Mouse (Mus musculus) stomach, embryonic 14.5 days (tissue): ENCODE data around the gene Opn1mw. TPM values are rescaled to one million over a fixed set of nuclear protein-coding genes. Genes with fewer than 3 reads are reported as not detected.
"Not testable (repeated sequence)": the region's sequence is repeated elsewhere in the genome, so short reads cannot be mapped to it uniquely, and the experiment has no call there.

Experiments
- ATAC-seq: fragments of 200-750 bp; cut with Nextera tagmentation; 2 replicates; pipeline ENCODE4 v1.8.0; 2017; ENCODE audit warnings: low read depth, moderate TSS enrichment; ENCODE audit not compliant: insufficient number of reproducible peaks, insufficient read depth, low FRiP score
- H3K27ac ChIP-seq: fragments of 300-500 bp; sonication (generic); 2 replicates; pipeline ENCODE4 v1.5.1; 2014; ENCODE audit warnings: mild to moderate bottlenecking, low read length, moderate library complexity, mixed read lengths
- H3K27me3 ChIP-seq: fragments of 300-500 bp; sonication (generic); 2 replicates; pipeline ENCODE4 v1.6.1; 2014; ENCODE audit warnings: low read length, control low read depth, mixed read lengths; ENCODE audit not compliant: control insufficient read depth, insufficient read depth
- H3K36me3 ChIP-seq: fragments of 300-500 bp; sonication (generic); 2 replicates; pipeline ENCODE4 v1.6.1; 2014; ENCODE audit warnings: mild to moderate bottlenecking, control low read depth, low read length, moderate library complexity, mixed read lengths; ENCODE audit not compliant: control insufficient read depth, insufficient read depth
- H3K4me1 ChIP-seq: fragments of 300-500 bp; sonication (generic); 2 replicates; pipeline ENCODE4 v1.6.1; 2014; ENCODE audit warnings: low read length, control low read depth, mixed read lengths; ENCODE audit not compliant: control insufficient read depth, insufficient read depth
- H3K4me2 ChIP-seq: fragments of 300-500 bp; sonication (generic); replicated peaks from 2 replicates; pipeline ENCODE4 v1.6.1; 2014; ENCODE audit warnings: low read depth, low read length, control low read depth
- H3K4me3 ChIP-seq: fragments of 300-500 bp; sonication (generic); 2 replicates; pipeline ENCODE4 v1.5.1; 2014; ENCODE audit warnings: low read depth, low read length, control low read depth
- H3K9ac ChIP-seq: fragments of 300-500 bp; sonication (generic); replicated peaks from 2 replicates; pipeline ENCODE4 v1.6.1; 2014; ENCODE audit warnings: low read depth, mild to moderate bottlenecking, control low read depth, low read length, moderate library complexity, mixed read lengths
- H3K9me3 ChIP-seq: fragments of 300-500 bp; sonication (generic); 2 replicates; pipeline ENCODE4 v1.6.1; 2016; ENCODE audit warnings: low read depth, low read length, control low read depth; ENCODE audit not compliant: control insufficient read depth
- WGBS: fragments of 180-500 bp; shearing (Covaris S2); extraction: QIAGEN DNeasy Blood & Tissue Kit; methylation state at CpG from one replicate; pipeline ENCODE4 v1.1.7; 2014; 5-methylcytosine and 5-hydroxymethylcytosine counted together
- polyA plus RNA-seq: library from polyadenylated mRNA; unstranded; fragments of >200 nt; fragmentation: Nextera tagmentation; extraction: Ambion mirVana; gene quantifications from 2 replicates; pipeline ENCODE4 v1.2.1, GENCODE M21; 2014

Gene Opn1mw
- polyA plus RNA-seq, 1 experiment from 2014 or later: not detected

DNA sequence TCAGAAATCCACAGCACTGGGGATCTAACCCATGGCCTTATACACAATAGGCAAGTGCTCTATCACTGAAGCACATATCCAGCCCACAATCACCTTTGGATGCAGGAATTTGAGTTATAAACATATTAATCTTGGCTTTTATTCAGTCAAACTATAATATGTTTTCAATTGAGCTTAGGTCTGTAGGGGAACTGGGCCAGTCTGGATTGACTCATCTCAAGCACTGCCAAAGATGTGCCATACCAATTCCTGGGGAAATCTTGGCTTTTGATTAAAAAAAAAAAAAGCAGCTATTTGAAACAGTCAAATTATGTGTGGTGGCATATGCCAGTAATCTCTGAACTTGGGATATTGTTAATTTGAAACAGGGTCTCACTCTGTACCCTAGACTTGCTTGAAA, 13.2 kb upstream of the Opn1mw start:
- Histone ChIP-seq H3K36me3 (no peaks in the 10 kb centered on the region), H3K27ac (no peak overlapping the region), H3K27me3 (no peaks in the 10 kb centered on the region), H3K4me3 (no peak overlapping the region), H3K4me2 (no peak overlapping the region), H3K4me1 (no peaks in the 10 kb centered on the region), H3K9ac (no peak overlapping the region), H3K9me3 (no peaks in the 10 kb centered on the region)
- ATAC-seq: no peak

DNA sequence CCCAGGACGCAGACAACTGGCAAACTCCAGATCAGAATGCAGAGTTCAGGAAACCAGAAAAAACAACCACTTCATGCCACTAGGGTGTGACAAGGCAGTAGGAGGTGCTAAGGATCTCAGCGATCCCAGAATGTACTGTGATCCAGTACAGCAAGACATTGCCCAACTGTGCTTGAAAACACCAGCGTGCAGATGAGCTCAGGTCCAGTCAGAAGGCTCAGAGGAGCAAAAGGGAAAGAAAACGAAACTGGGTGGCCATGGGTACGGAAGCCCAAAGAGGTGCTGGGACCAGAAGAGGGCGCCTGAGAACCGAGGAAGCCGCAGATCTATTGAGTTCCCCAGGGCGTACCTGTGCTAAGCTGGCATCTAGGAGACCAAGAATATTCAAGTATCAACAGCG, 11.8 kb upstream of the Opn1mw start:
- no peaks in the 10 kb centered on the region for H3K9me3 ChIP-seq
- no peaks in the 10 kb centered on the region for H3K36me3 ChIP-seq
- 10% methylated on average over 10 of the region's 10 CpGs for WGBS
- ATAC-seq: peak; percentile 53; the same call in 1 of the 2 replicates
- H3K27ac ChIP-seq: no peak overlapping the region
- no peak overlapping the region for H3K9ac ChIP-seq
- no peaks in the 10 kb centered on the region for H3K27me3 ChIP-seq
- H3K4me3 ChIP-seq: no peak overlapping the region
- no peaks in the 10 kb centered on the region for H3K4me1 ChIP-seq
- peak overlapping the region; percentile 10; the same call in 1 of the 2 replicates for H3K4me2 ChIP-seq

DNA sequence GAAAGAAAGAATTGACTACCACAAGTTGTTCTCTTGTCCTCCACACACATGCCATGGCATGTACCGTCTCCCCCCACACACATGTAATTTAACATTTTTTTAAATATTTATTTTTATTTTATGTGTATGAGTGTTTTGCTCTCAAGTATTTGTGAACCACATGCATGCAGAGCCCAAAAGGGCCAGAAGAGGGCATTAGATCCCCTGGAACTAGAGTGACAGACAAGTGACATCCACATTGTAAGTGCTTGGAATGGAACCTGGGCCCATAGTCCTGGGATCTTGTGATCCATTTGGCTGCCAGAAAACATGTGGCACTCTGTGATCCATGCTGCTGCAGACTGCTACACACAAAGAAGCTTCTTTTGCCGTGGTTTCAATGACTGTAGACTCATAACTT, 2.3 kb upstream of the Opn1mw start:
- H3K4me2 ChIP-seq: no peak overlapping the region
- no peak overlapping the region for H3K4me3 ChIP-seq
- H3K9me3 ChIP-seq: no peaks in the 10 kb centered on the region
- ATAC-seq: no peak
- 54% methylated on average over 2 of the region's 2 CpGs for WGBS
- H3K36me3 ChIP-seq: no peaks in the 10 kb centered on the region
- H3K9ac ChIP-seq: no peak overlapping the region
- H3K27ac ChIP-seq: no peak overlapping the region
- H3K4me1 ChIP-seq: no peaks in the 10 kb centered on the region
- H3K27me3 ChIP-seq: no peaks in the 10 kb centered on the region

DNA sequence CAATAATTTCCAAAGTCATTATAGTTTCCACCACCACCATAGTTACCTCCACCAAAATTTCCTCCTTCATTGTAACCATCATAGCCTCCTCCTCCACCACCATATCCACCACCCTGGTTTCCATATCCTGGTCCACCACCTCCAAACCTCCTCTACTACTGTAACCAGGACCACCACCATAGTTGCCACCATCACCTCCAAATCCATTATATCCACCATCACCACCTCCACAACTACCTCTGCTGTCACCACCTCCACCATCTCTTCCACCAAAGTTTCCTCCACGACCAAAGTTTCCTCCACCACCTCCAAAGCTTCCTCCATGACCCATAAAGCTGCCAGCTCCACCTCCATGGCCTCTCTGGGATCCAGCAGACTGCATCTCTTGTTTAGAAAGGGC, 8.0 kb downstream of the Opn1mw start, which contains the start of gene Mecp2:
Gene Mecp2, minus strand, starts transcription at position 101 of the 400 bp plus-strand sequence.
- 25% methylated on average over 1 of the region's 1 CpGs for WGBS
- H3K36me3 ChIP-seq, H3K4me2 ChIP-seq: not testable (repeated sequence)

DNA sequence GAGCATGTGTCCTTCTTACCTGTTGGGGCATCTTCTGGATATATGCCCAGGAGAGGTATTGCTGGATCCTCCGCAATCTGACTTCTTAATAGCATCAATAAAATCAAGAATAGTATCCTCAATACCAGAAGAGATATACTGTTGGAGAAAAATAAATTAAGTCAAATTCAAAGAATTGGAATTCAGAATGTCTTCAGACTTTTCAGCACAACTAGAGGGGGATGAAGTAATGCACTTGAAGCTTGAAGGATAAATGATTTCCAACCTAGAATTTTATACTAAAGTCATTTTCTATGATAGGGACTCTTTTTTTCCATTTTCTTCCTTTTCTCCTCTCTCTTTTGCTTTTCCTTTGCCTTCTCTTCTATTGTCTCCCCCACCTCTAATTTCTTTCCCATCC, 40.5 kb downstream of the Opn1mw start, which contains the start of gene Tex28:
Gene Tex28, minus strand, starts transcription at position 101 of the 400 bp plus-strand sequence.
- Histone ChIP-seq H3K4me3 (no peak within 1 kb of the TSS), H3K27me3 (no peaks in the 10 kb centered on the region), H3K9ac (no peak within 1 kb of the TSS), H3K9me3 (no peaks in the 10 kb centered on the region), H3K4me1 (no peaks in the 10 kb centered on the region), H3K4me2 (no peak within 1 kb of the TSS), H3K36me3 (no peaks in the 10 kb centered on the region), H3K27ac (no peak within 1 kb of the TSS)
- no peak for ATAC-seq
- 92% methylated on average over 1 of the region's 1 CpGs for WGBS

More for the DNA sequence above, 8.0 kb downstream of the Opn1mw start, which contains the start of gene Mecp2:
- H3K9ac ChIP-seq, H3K27me3 ChIP-seq, H3K9me3 ChIP-seq, H3K27ac ChIP-seq, H3K4me3 ChIP-seq, H3K4me1 ChIP-seq, ATAC-seq: not testable (repeated sequence)

DNA sequence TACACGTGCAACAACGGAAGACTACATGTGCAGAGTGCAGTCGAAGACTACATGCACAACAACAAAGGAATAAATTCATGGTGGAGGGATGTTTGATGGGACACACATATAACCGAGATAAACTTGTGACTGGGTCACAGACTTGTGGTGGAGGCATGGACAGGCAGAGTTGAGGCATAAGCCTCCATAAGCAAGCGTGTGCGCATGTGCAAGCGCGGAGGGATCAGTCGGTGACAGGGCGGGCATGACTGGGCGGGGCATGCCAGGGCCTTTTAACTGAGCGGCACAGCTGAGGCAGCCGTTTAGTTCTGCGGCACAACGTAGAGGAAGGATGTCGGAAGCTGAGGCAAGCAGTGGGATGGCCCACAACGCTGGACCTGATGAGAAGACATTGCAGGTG, 49.7 kb downstream of the Opn1mw start, which contains the start of gene Tktl1:
Gene Tktl1, plus strand, starts transcription at position 301 of the 400 bp plus-strand sequence.
- H3K27me3 ChIP-seq: no peaks in the 10 kb centered on the region
- no peak within 1 kb of the TSS for H3K4me2 ChIP-seq
- ATAC-seq: no peak
- H3K27ac ChIP-seq: no peak within 1 kb of the TSS
- H3K4me1 ChIP-seq: no peaks in the 10 kb centered on the region
- no peak within 1 kb of the TSS for H3K4me3 ChIP-seq
- H3K9me3 ChIP-seq: no peaks in the 10 kb centered on the region
- no peak within 1 kb of the TSS for H3K9ac ChIP-seq
- 90% methylated on average over 17 of the region's 17 CpGs for WGBS
- H3K36me3 ChIP-seq: no peaks in the 10 kb centered on the region

Other genes with a start within 250 kb of the Opn1mw start
- gene Avpr2, start 235.4 kb upstream of the Opn1mw start, polyA plus RNA-seq: not detected in 2 replicates
- gene L1cam, start 231.4 kb upstream of the Opn1mw start, polyA plus RNA-seq: 12.1 and 13.5 TPM in 2 replicates
- 3.0 and 3.2 TPM in 2 replicates for gene Arhgap4, start 205.6 kb upstream of the Opn1mw start, polyA plus RNA-seq
- gene Naa10, start 205.5 kb upstream of the Opn1mw start, polyA plus RNA-seq: 126 and 137 TPM in 2 replicates
- 38.6 and 43.9 TPM in 2 replicates for gene Renbp, start 196.6 kb upstream of the Opn1mw start, polyA plus RNA-seq
- gene Hcfc1, start 161.1 kb upstream of the Opn1mw start, polyA plus RNA-seq: 73.9 and 80.1 TPM in 2 replicates
- gene Irak1, start 103.5 kb upstream of the Opn1mw start, polyA plus RNA-seq: 52.7 and 58.5 TPM in 2 replicates
- 12.9 and 13.4 TPM in 2 replicates for gene Mecp2, start 7.9 kb downstream of the Opn1mw start, polyA plus RNA-seq
- not detected in 2 replicates for gene Tex28, start 40.4 kb downstream of the Opn1mw start, polyA plus RNA-seq
- gene Tktl1, start 49.8 kb downstream of the Opn1mw start, polyA plus RNA-seq: not detected in 2 replicates
- 515 and 563 TPM in 2 replicates for gene Flna, start 122.4 kb downstream of the Opn1mw start, polyA plus RNA-seq
- 33.3 and 37.3 TPM in 2 replicates for gene Emd, start 127.2 kb downstream of the Opn1mw start, polyA plus RNA-seq
- 893 and 924 TPM in 2 replicates for gene Rpl10, start 143.3 kb downstream of the Opn1mw start, polyA plus RNA-seq
- gene Taz, start 154.4 kb downstream of the Opn1mw start, polyA plus RNA-seq: 64.6 and 67.5 TPM in 2 replicates
- gene Dnase1l1, start 154.9 kb downstream of the Opn1mw start, polyA plus RNA-seq: 17.3 and 18.7 TPM in 2 replicates
- gene Atp6ap1, start 169.6 kb downstream of the Opn1mw start, polyA plus RNA-seq: 89.7 and 111 TPM in 2 replicates
- gene Gdi1, start 177.5 kb downstream of the Opn1mw start, polyA plus RNA-seq: 182 and 193 TPM in 2 replicates
- gene Fam50a, start 185.6 kb downstream of the Opn1mw start, polyA plus RNA-seq: 54.9 and 56.6 TPM in 2 replicates
- 16.7 and 17.4 TPM in 2 replicates for gene Plxna3, start 201.6 kb downstream of the Opn1mw start, polyA plus RNA-seq
- gene Lage3, start 226.2 kb downstream of the Opn1mw start, polyA plus RNA-seq: 112 and 116 TPM in 2 replicates
- 73.7 and 77.5 TPM in 2 replicates for gene Ubl4a, start 245.8 kb downstream of the Opn1mw start, polyA plus RNA-seq
- 18.1 and 20.0 TPM in 2 replicates for gene Slc10a3, start 245.9 kb downstream of the Opn1mw start, polyA plus RNA-seq